Mouse (Mus musculus) forebrain, embryonic 14.5 days (tissue): ENCODE data around the gene D10Jhu81e. TPM values are rescaled to one million over a fixed set of nuclear protein-coding genes. Genes with fewer than 3 reads are reported as not detected.

Source experiments
- polyA plus RNA-seq: library from polyadenylated mRNA; unstranded; fragments of >200 nt; fragmentation: Nextera tagmentation; extraction: Ambion mirVana; gene quantifications from 2 replicates; pipeline ENCODE4 v1.2.1, GENCODE M21; 2014

D10Jhu81e gene
- polyA plus RNA-seq, 1 experiment from 2014 or later = 33.0 TPM

Other genes with a start within 250 kb of the D10Jhu81e start
- gene Trpm2, start 199.2 kb downstream of the D10Jhu81e start, polyA plus RNA-seq = 1.4 and 2.8 TPM in 2 replicates
- 31.0 and 35.0 TPM in 2 replicates for gene 1810043G02Rik, start 191.3 kb downstream of the D10Jhu81e start, polyA plus RNA-seq
- 77.0 and 91.6 TPM in 2 replicates for gene Pfkl, start 159.7 kb downstream of the D10Jhu81e start, polyA plus RNA-seq
- gene Dnmt3l, start 127.8 kb downstream of the D10Jhu81e start, polyA plus RNA-seq = not detected in 2 replicates
- 0.07 and 0.14 TPM in 2 replicates for gene Aire, start 126.2 kb downstream of the D10Jhu81e start, polyA plus RNA-seq
- 0.47 and 0.60 TPM in 2 replicates for gene Icosl, start 100.5 kb downstream of the D10Jhu81e start, polyA plus RNA-seq
- gene Pwp2, start 15.4 kb upstream of the D10Jhu81e start, polyA plus RNA-seq = 16.4 and 17.8 TPM in 2 replicates
- gene Trappc10, start 74.9 kb upstream of the D10Jhu81e start, polyA plus RNA-seq = 19.9 and 22.5 TPM in 2 replicates
- 46.0 and 63.2 TPM in 2 replicates for gene Agpat3, start 182.7 kb upstream of the D10Jhu81e start, polyA plus RNA-seq
- 251 and 315 TPM in 2 replicates for gene Rrp1, start 243.3 kb upstream of the D10Jhu81e start, polyA plus RNA-seq